Mouse (Mus musculus): Measurements from ENCODE around the gene Selenoo. TPM values are rescaled to one million over a fixed set of nuclear protein-coding genes. Genes with fewer than 3 reads are reported as not detected.

Gene Selenoo
- polyA plus RNA-seq, 1 experiment from 2014 or later = 12.9 TPM

DNA sequence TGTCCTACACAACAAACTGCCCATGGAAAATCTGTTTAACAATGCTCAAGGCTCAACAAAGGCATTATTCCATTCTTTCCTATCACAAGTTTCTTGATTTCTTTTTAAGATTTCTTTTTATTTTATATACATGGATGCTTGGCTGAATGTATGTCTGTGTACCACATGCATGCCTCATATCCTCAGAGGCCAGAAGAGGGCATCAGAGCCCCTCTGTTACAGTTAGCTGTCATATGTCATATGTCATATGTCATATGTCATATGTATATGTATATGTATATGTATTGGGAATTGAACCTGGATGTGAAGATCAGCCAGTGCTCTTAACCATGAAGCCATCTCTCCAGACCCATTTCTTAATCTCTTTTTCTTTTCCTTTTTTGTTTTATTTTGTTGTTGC is 29.1 kb downstream of the Selenoo start:
- no peaks in the 10 kb centered on the region for H3K9me3 ChIP-seq
- no peak for DNase-seq (ENCODE audit: low spot score)
- no peaks in the 10 kb centered on the region for H3K27me3 ChIP-seq (replicated peaks; ENCODE audit: low read depth, poor library complexity, severe bottlenecking)
- peaks cover 31% of the 10 kb centered on the region for H3K4me1 ChIP-seq
- no peak overlapping the region for H3K27ac ChIP-seq (replicated peaks)
- H3K4me3 ChIP-seq = no peak overlapping the region
- H3K36me3 ChIP-seq (replicated peaks) = peaks cover 80% of the 10 kb centered on the region

- H3K4me1 ChIP-seq = peaks cover 47% of the 10 kb centered on the region
- H3K27me3 ChIP-seq (replicated peaks; ENCODE audit: low read depth, poor library complexity, severe bottlenecking) = no peaks in the 10 kb centered on the region
- peak; percentile 95 for DNase-seq (ENCODE audit: low spot score)
- peak within 1 kb of the TSS; percentile 77 for H3K4me3 ChIP-seq
- H3K27ac ChIP-seq (replicated peaks) = peak within 1 kb of the TSS; percentile 86
- H3K9me3 ChIP-seq = no peaks in the 10 kb centered on the region
- under 1% methylated on average over 47 of the region's 47 CpGs for WGBS
- H3K36me3 ChIP-seq (replicated peaks) = peaks cover 38% of the 10 kb centered on the region
Observed at GRCm38 (mm10) chr15:89122649-89123366, 33.9 kb downstream of the Selenoo start, which contains the start of gene Tubgcp6. TSS of gene Tubgcp6 (minus strand) at chr15:89123112.

- 37% methylated on average over 11 of the region's 11 CpGs for WGBS
- peaks cover 53% of the 10 kb centered on the region for H3K4me1 ChIP-seq
Observed at GRCm38 (mm10) chr15:89123595-89123994, 34.7 kb downstream of the Selenoo start.

DNA sequence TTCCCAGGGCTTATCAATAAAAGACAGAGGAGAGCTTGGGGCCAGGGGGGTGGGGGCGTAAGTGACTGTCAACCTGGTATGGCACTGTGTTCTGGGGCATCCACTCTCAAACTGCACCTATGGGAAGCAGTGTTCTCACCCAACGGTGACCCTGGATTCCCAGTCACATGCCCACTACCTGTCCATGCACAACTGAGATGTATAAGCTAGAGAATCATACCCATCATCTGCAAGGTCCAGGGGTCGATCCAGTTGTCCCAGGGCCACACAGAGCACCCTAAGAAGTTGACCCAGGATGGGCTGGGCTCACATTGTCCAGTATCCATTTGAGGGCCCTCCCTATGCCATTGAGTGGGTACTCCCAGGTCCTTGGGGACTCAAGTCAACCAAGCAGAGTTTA is 35.4 kb downstream of the Selenoo start:
- Histone ChIP-seq H3K4me1 (peaks cover 59% of the 10 kb centered on the region), H3K9me3 (no peaks in the 10 kb centered on the region), H3K27ac (replicated peaks) (no peak overlapping the region), H3K27me3 (replicated peaks; ENCODE audit: low read depth, poor library complexity, severe bottlenecking) (no peaks in the 10 kb centered on the region), H3K36me3 (replicated peaks) (peaks cover 23% of the 10 kb centered on the region), H3K4me3 (peak overlapping the region; percentile 77)
- DNase-seq (ENCODE audit: low spot score) = no peak
- WGBS = 89% methylated on average over 3 of the region's 3 CpGs

More at GRCm38 (mm10) chr15:89123595-89123994, 34.7 kb downstream of the Selenoo start:
- Histone ChIP-seq H3K27me3 (replicated peaks; ENCODE audit: low read depth, poor library complexity, severe bottlenecking) (no peaks in the 10 kb centered on the region), H3K4me3 (peak overlapping the region; percentile 77), H3K27ac (replicated peaks) (peak overlapping the region; percentile 86), H3K9me3 (no peaks in the 10 kb centered on the region), H3K36me3 (replicated peaks) (peaks cover 30% of the 10 kb centered on the region)
- peak; percentile 72 for DNase-seq (ENCODE audit: low spot score)

DNA sequence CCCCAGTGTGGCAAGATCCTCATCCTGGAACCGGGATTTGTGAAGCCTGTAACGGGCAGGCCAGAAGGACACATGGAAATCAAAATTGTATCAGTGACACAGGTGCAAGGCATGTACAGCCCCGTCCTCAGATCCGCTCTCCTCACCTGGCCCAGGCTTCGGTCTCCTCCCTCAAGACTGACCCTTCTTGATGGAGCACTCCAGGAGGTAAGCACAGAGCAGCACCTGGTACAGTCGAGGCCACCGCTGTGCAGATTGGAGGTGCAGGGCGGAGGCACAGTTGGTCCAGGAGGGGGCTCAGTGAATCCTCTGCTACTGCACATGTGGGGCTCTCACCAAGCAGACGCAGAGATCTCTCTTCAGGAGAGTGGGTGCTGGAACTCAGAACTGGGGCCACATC is 36.5 kb downstream of the Selenoo start:
- Histone ChIP-seq H3K4me1 (peaks cover 49% of the 10 kb centered on the region), H3K4me3 (no peak overlapping the region), H3K27me3 (replicated peaks; ENCODE audit: low read depth, poor library complexity, severe bottlenecking) (no peaks in the 10 kb centered on the region), H3K9me3 (no peaks in the 10 kb centered on the region), H3K36me3 (replicated peaks) (peaks cover 19% of the 10 kb centered on the region), H3K27ac (replicated peaks) (no peak overlapping the region)
- WGBS = 92% methylated on average over 9 of the region's 9 CpGs
- DNase-seq (ENCODE audit: low spot score) = no peak

DNA sequence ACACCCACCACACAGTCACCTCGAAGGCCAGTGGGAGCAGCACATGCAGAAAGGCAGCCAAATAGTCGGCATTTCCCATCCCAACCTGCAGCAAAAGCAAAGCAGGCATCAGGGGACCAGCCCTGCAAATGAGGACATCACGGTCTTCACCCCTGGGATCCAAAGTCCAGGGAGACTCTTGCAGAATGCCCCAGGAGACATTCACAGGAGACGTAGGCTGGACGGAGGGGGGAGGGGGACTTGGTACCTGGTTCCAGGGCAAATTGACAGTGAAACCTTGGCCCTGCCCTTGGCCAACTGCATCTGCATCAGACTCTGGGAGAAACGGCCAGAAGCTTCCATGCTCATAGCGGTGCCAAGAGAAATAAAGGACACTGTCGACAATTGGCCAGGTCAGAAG is 37.7 kb downstream of the Selenoo start:
- peaks cover 37% of the 10 kb centered on the region for H3K4me1 ChIP-seq
- no peak overlapping the region for H3K4me3 ChIP-seq
- 91% methylated on average over 8 of the region's 8 CpGs for WGBS
- H3K9me3 ChIP-seq = no peaks in the 10 kb centered on the region
- peaks cover 23% of the 10 kb centered on the region for H3K36me3 ChIP-seq (replicated peaks)
- H3K27ac ChIP-seq (replicated peaks) = no peak overlapping the region
- no peak for DNase-seq (ENCODE audit: low spot score)
- no peaks in the 10 kb centered on the region for H3K27me3 ChIP-seq (replicated peaks; ENCODE audit: low read depth, poor library complexity, severe bottlenecking)

GRCm38 (mm10) chr15:89127364-89127940 is 38.6 kb downstream of the Selenoo start:
- Histone ChIP-seq H3K9me3 (no peaks in the 10 kb centered on the region), H3K36me3 (replicated peaks) (peaks cover 32% of the 10 kb centered on the region), H3K27ac (replicated peaks) (no peak overlapping the region), H3K27me3 (replicated peaks; ENCODE audit: low read depth, poor library complexity, severe bottlenecking) (no peaks in the 10 kb centered on the region), H3K4me1 (peaks cover 28% of the 10 kb centered on the region), H3K4me3 (peak overlapping the region; percentile 72)
- no peak for DNase-seq (ENCODE audit: low spot score)
- WGBS = 82% methylated on average over 8 of the region's 8 CpGs

DNA sequence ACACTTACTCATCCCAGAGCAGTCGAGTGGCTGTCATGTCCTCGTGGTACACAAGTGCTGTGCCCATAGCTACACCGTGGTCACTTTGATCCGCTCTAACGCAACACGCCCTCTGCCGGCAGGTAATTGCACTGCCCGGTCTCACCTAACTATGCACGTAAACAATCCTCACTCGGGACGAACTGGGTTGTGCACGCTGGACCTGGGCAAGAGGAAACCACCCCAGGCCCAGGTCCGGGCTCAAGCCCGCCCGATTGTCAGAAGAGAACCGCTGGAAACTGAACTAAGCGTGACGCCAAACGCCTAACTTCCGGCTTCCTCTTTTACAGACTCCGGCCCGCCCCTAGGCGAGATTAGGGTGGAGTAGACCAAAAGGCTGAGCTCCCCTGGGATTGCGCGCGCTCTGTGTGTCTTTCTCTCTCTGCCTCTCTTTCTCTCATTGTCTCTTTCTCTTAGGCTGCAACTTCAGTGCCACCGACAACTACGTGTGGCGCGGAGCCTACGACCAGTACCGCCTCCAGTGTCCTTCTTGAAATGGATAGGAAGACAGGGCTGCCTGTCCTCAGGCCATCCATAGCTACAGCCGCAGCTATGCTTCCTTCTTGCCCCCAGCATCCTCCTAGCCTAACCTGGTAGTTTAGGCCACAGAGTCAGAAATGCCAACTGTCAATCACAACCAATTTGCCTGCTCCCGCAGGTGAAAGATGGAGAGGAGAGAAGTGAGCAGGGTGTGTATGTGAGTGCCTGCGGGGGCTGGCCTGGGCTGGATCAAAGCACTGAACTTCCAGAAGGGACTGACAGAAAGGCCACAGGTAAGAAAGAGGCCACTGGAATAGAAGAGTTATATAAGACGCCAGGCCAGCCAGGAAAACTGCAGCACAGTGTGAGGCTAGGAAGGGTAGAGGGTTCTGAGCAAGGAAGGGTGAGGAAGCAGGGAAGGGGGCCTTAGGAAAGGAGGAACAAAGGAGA is 39.8 kb downstream of the Selenoo start, which contains the start of gene Hdac10:
TSS of gene Hdac10 (minus strand) at position 319 of the 969 bp plus-strand sequence.
- peaks cover 23% of the 10 kb centered on the region for H3K4me1 ChIP-seq
- 3% methylated on average over 36 of the region's 36 CpGs for WGBS
- H3K4me3 ChIP-seq = peak within 1 kb of the TSS; percentile 72
- no peaks in the 10 kb centered on the region for H3K27me3 ChIP-seq (replicated peaks; ENCODE audit: low read depth, poor library complexity, severe bottlenecking)
- peak within 1 kb of the TSS; percentile 89 for H3K27ac ChIP-seq (replicated peaks)
- H3K36me3 ChIP-seq (replicated peaks) = peaks cover 38% of the 10 kb centered on the region
- no peaks in the 10 kb centered on the region for H3K9me3 ChIP-seq
- peak; percentile 86 for DNase-seq (ENCODE audit: low spot score)

GRCm38 (mm10) chr15:89130245-89130644 is 41.4 kb downstream of the Selenoo start:
- no peak overlapping the region for H3K27ac ChIP-seq (replicated peaks)
- no peaks in the 10 kb centered on the region for H3K27me3 ChIP-seq (replicated peaks; ENCODE audit: low read depth, poor library complexity, severe bottlenecking)
- no peak for DNase-seq (ENCODE audit: low spot score)
- H3K36me3 ChIP-seq (replicated peaks) = peaks cover 35% of the 10 kb centered on the region
- H3K4me1 ChIP-seq = peaks cover 16% of the 10 kb centered on the region
- no peaks in the 10 kb centered on the region for H3K9me3 ChIP-seq
- H3K4me3 ChIP-seq = no peak overlapping the region

- WGBS = 85% methylated on average over 3 of the region's 3 CpGs
- H3K4me1 ChIP-seq = peaks cover 16% of the 10 kb centered on the region
- H3K27me3 ChIP-seq (replicated peaks; ENCODE audit: low read depth, poor library complexity, severe bottlenecking) = no peaks in the 10 kb centered on the region
- no peak overlapping the region for H3K4me3 ChIP-seq
- DNase-seq (ENCODE audit: low spot score) = no peak
- H3K27ac ChIP-seq (replicated peaks) = no peak overlapping the region
- peaks cover 32% of the 10 kb centered on the region for H3K36me3 ChIP-seq (replicated peaks)
- no peaks in the 10 kb centered on the region for H3K9me3 ChIP-seq
Observed at GRCm38 (mm10) chr15:89131316-89131715, 42.4 kb downstream of the Selenoo start.

DNA sequence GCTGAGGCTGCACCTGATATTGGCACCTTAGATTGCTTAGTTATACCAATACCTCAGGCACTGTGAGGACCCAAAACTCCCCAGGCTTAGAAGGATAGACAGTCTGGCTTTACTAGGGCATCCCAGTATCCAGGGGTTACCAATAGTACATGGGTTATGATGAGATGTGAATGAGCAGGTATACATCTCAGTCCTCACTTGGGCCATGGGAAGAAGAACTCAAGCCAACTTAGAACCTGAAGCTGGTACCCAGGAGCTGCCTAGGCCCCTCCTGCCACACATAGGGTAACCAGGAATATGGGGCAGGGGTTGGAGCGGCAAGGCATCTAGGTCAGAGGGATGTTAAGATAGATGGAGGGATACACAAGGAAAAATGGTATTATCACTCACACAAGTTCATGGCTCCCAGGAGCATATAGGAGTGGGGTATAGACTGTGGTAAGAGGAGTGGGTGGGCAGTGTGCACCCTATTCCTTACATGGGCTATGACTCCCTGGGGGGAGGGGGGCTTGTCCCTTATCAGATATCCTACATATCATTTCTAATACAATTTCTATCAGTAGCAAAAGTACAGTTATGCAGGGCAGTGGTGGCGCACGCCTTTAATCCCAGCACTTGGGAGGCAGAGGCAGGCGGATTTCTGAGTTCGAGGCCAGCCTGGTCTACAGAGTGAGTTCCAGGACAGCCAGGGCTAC is 47.7 kb downstream of the Selenoo start:
- Histone ChIP-seq H3K9me3 (no peaks in the 10 kb centered on the region), H3K27ac (replicated peaks) (no peak overlapping the region), H3K27me3 (replicated peaks; ENCODE audit: low read depth, poor library complexity, severe bottlenecking) (peaks cover 39% of the 10 kb centered on the region), H3K36me3 (replicated peaks) (peaks cover 15% of the 10 kb centered on the region), H3K4me3 (no peak overlapping the region), H3K4me1 (peaks cover 38% of the 10 kb centered on the region)
- WGBS = 91% methylated on average over 5 of the region's 5 CpGs
- no peak for DNase-seq (ENCODE audit: low spot score)

Data from embryonic facial prominence, embryonic 10.5 days (tissue).